Mouse (Mus musculus): ENCODE measurements around the gene Spats2. TPM values are rescaled to one million over a fixed set of nuclear protein-coding genes. Genes with fewer than 3 reads are reported as not detected.

Spats2 gene
- polyA plus RNA-seq, 1 experiment from 2014 or later, result 59.5 TPM

DNA sequence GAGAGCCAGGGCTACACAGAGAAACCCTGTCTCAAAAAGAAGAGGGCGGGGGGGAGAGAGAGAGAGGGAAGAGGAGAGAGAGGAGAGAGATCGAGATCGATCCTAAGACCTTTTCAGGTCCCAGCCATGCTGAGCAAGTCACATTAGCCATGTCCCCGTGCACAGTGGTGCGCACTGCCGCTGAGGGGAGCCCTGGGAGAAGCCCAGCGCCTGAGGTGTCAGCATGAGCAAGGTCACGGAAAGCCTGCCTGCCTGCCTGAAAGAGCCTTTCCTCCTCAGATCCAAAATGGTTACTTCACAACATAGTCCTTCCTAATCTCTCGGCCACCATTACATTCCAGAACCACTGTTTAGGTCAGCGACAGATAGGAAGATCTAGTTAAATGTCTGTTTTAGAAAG, 68.6 kb downstream of the Spats2 start:
- Histone ChIP-seq H3K9ac (ENCODE audit: low read depth, low read length) (no peak overlapping the region), H3K4me3 (ENCODE audit: low read depth, low read length) (no peak overlapping the region), H3K4me1 (replicated peaks; ENCODE audit: control insufficient read depth, insufficient read depth, low read length) (no peaks in the 10 kb centered on the region), H3K27me3 (ENCODE audit: control insufficient read depth, insufficient read depth, low read length) (no peaks in the 10 kb centered on the region), H3K4me2 (replicated peaks; ENCODE audit: low read depth, low read length) (no peak overlapping the region), H3K27ac (ENCODE audit: low read depth, low read length) (no peak overlapping the region), H3K36me3 (ENCODE audit: control insufficient read depth, insufficient read depth, low read length) (0 out of 2 replicates have a peak, but pooled peaks cover 2% of the 10 kb centered on the region), H3K9me3 (ENCODE audit: control insufficient read depth, low read length) (no peaks in the 10 kb centered on the region)
- DNase-seq (ENCODE audit: low spot score) (no peak), ATAC-seq (ENCODE audit: low FRiP score) (no peak)
- 72% methylated on average over 10 of the region's 10 CpGs for WGBS

GRCm38 (mm10) chr15:99195043-99195442, 69.3 kb downstream of the Spats2 start:
- H3K4me3 ChIP-seq (ENCODE audit: low read depth, low read length), result no peak overlapping the region
- DNase-seq (ENCODE audit: low spot score) (peak; percentile 46), ATAC-seq (ENCODE audit: low FRiP score) (no peak)
- no peaks in the 10 kb centered on the region for H3K36me3 ChIP-seq (ENCODE audit: control insufficient read depth, insufficient read depth, low read length)
- no peak overlapping the region for H3K9ac ChIP-seq (ENCODE audit: low read depth, low read length)
- H3K9me3 ChIP-seq (ENCODE audit: control insufficient read depth, low read length), result no peaks in the 10 kb centered on the region
- no peaks in the 10 kb centered on the region for H3K4me1 ChIP-seq (replicated peaks; ENCODE audit: control insufficient read depth, insufficient read depth, low read length)
- H3K27ac ChIP-seq (ENCODE audit: low read depth, low read length), result no peak overlapping the region
- no peaks in the 10 kb centered on the region for H3K27me3 ChIP-seq (ENCODE audit: control insufficient read depth, insufficient read depth, low read length)
- WGBS, result 57% methylated on average over 6 of the region's 6 CpGs
- H3K4me2 ChIP-seq (replicated peaks; ENCODE audit: low read depth, low read length), result no peak overlapping the region

GRCm38 (mm10) chr15:99198761-99199160, 73.0 kb downstream of the Spats2 start:
- Histone ChIP-seq H3K9me3 (ENCODE audit: control insufficient read depth, low read length) (no peaks in the 10 kb centered on the region), H3K4me1 (replicated peaks; ENCODE audit: control insufficient read depth, insufficient read depth, low read length) (no peaks in the 10 kb centered on the region), H3K4me2 (replicated peaks; ENCODE audit: low read depth, low read length) (no peak overlapping the region), H3K9ac (ENCODE audit: low read depth, low read length) (no peak overlapping the region), H3K27me3 (ENCODE audit: control insufficient read depth, insufficient read depth, low read length) (no peaks in the 10 kb centered on the region), H3K27ac (ENCODE audit: low read depth, low read length) (no peak overlapping the region), H3K4me3 (ENCODE audit: low read depth, low read length) (no peak overlapping the region), H3K36me3 (ENCODE audit: control insufficient read depth, insufficient read depth, low read length) (no peaks in the 10 kb centered on the region)
- ATAC-seq (ENCODE audit: low FRiP score), result no peak
- peak; percentile 40 for DNase-seq (ENCODE audit: low spot score)

GRCm38 (mm10) chr15:99205959-99206358, 80.2 kb downstream of the Spats2 start:
- no peak for DNase-seq (ENCODE audit: low spot score)
- no peak overlapping the region for H3K27ac ChIP-seq (ENCODE audit: low read depth, low read length)
- 0 out of 2 replicates have a peak, but pooled peaks cover 3% of the 10 kb centered on the region for H3K36me3 ChIP-seq (ENCODE audit: control insufficient read depth, insufficient read depth, low read length)
- H3K9me3 ChIP-seq (ENCODE audit: control insufficient read depth, low read length), result no peaks in the 10 kb centered on the region
- no peaks in the 10 kb centered on the region for H3K4me1 ChIP-seq (replicated peaks; ENCODE audit: control insufficient read depth, insufficient read depth, low read length)
- H3K4me3 ChIP-seq (ENCODE audit: low read depth, low read length), result no peak overlapping the region
- 69% methylated on average over 8 of the region's 8 CpGs for WGBS
- no peak overlapping the region for H3K4me2 ChIP-seq (replicated peaks; ENCODE audit: low read depth, low read length)
- H3K9ac ChIP-seq (ENCODE audit: low read depth, low read length), result no peak overlapping the region
- no peaks in the 10 kb centered on the region for H3K27me3 ChIP-seq (ENCODE audit: control insufficient read depth, insufficient read depth, low read length)
- no peak for ATAC-seq (ENCODE audit: low FRiP score)

DNA sequence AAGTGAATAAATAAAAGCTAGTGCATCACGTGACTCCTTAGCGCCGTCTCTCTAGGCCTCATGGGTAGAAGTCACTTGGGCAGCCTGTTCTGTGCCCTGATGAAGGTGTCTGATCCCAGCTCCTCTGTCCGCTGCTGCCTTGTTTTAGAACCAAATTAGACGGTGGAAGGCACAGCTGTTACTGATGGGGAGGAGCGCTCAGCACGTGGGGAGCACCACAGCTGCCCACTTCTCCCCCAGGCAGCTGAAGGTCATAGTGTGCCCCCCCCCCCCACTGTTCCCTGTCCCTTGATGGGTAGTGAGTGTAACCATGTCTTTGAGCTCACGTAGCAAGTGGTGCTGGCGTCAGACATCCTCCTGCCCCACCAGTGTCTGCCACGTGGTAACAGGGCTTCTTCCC, 87.5 kb downstream of the Spats2 start:
- no peak overlapping the region for H3K4me2 ChIP-seq (replicated peaks; ENCODE audit: low read depth, low read length)
- H3K4me3 ChIP-seq (ENCODE audit: low read depth, low read length), result no peak overlapping the region
- H3K36me3 ChIP-seq (ENCODE audit: control insufficient read depth, insufficient read depth, low read length), result peaks cover 5% of the 10 kb centered on the region; the same call in 1 of the 2 replicates
- ATAC-seq (ENCODE audit: low FRiP score) (no peak), DNase-seq (ENCODE audit: low spot score) (no peak)
- H3K27ac ChIP-seq (ENCODE audit: low read depth, low read length), result no peak overlapping the region
- H3K4me1 ChIP-seq (replicated peaks; ENCODE audit: control insufficient read depth, insufficient read depth, low read length), result no peaks in the 10 kb centered on the region
- no peaks in the 10 kb centered on the region for H3K27me3 ChIP-seq (ENCODE audit: control insufficient read depth, insufficient read depth, low read length)
- WGBS, result 86% methylated on average over 10 of the region's 10 CpGs
- no peaks in the 10 kb centered on the region for H3K9me3 ChIP-seq (ENCODE audit: control insufficient read depth, low read length)
- H3K9ac ChIP-seq (ENCODE audit: low read depth, low read length), result no peak overlapping the region

DNA sequence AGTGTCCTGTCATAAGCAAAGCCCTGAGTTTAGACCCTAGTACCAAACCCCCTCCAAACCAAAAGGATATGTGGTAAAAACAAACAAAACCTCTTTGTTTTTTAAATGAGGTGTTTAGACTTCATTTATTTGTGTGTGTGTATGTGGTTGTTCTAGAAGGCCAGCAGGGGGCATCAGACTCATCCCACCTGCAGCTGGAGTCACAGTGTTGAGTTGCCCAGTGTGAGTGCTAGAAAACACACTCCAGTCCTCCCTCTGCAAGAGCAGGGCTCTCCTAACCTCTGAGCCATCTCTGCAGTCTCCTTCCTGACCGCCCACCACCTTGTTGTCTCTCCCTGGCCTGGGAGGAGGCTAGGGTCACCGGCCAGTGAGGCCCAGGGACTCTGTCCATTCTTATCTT, 89.2 kb downstream of the Spats2 start:
- peak; percentile 35 for DNase-seq (ENCODE audit: low spot score)
- H3K36me3 ChIP-seq (ENCODE audit: control insufficient read depth, insufficient read depth, low read length), result peaks cover 2% of the 10 kb centered on the region; the same call in 1 of the 2 replicates

GRCm38 (mm10) chr15:99215741-99216463, 90.2 kb downstream of the Spats2 start:
- WGBS, result 82% methylated on average over 11 of the region's 11 CpGs
- Histone ChIP-seq H3K9ac (ENCODE audit: low read depth, low read length) (no peak overlapping the region), H3K4me1 (replicated peaks; ENCODE audit: control insufficient read depth, insufficient read depth, low read length) (no peaks in the 10 kb centered on the region), H3K4me3 (ENCODE audit: low read depth, low read length) (no peak overlapping the region), H3K27ac (ENCODE audit: low read depth, low read length) (no peak overlapping the region), H3K36me3 (ENCODE audit: control insufficient read depth, insufficient read depth, low read length) (peaks cover 2% of the 10 kb centered on the region; the same call in 1 of the 2 replicates), H3K4me2 (replicated peaks; ENCODE audit: low read depth, low read length) (no peak overlapping the region), H3K27me3 (ENCODE audit: control insufficient read depth, insufficient read depth, low read length) (peaks cover 6% of the 10 kb centered on the region; the same call in 1 of the 2 replicates), H3K9me3 (ENCODE audit: control insufficient read depth, low read length) (no peaks in the 10 kb centered on the region)
- no peak for ATAC-seq (ENCODE audit: low FRiP score)
- no peak for DNase-seq (ENCODE audit: low spot score)

More for the DNA sequence above, 89.2 kb downstream of the Spats2 start:
- no peak for ATAC-seq (ENCODE audit: low FRiP score)
- Histone ChIP-seq H3K4me3 (ENCODE audit: low read depth, low read length) (no peak overlapping the region), H3K4me2 (replicated peaks; ENCODE audit: low read depth, low read length) (no peak overlapping the region), H3K9me3 (ENCODE audit: control insufficient read depth, low read length) (no peaks in the 10 kb centered on the region), H3K27ac (ENCODE audit: low read depth, low read length) (no peak overlapping the region), H3K9ac (ENCODE audit: low read depth, low read length) (no peak overlapping the region), H3K27me3 (ENCODE audit: control insufficient read depth, insufficient read depth, low read length) (peaks cover 4% of the 10 kb centered on the region; the same call in 1 of the 2 replicates), H3K4me1 (replicated peaks; ENCODE audit: control insufficient read depth, insufficient read depth, low read length) (no peaks in the 10 kb centered on the region)
- 84% methylated on average over 2 of the region's 2 CpGs for WGBS

DNA sequence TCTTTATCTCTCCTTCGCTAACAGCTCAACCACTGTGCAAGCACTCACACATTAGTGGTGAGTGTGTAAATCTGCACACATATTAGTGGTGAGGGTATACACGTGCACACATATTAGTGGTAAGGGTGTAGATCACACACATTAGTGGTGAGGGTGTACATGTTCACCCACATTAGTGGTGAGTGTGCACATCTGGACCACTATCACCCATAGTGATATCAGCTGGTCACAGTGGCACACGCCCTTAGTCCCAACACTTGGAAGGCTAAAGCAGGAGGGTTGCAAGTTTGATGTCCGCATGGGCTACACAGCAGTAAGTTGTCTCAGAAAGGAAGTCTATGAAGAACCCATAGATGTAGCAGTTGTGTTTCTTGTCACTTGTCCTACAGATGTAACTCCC, 91.9 kb downstream of the Spats2 start:
- Histone ChIP-seq H3K27ac (ENCODE audit: low read depth, low read length) (no peak overlapping the region), H3K4me2 (replicated peaks; ENCODE audit: low read depth, low read length) (no peak overlapping the region), H3K27me3 (ENCODE audit: control insufficient read depth, insufficient read depth, low read length) (peaks cover 19% of the 10 kb centered on the region), H3K4me3 (ENCODE audit: low read depth, low read length) (no peak overlapping the region), H3K4me1 (replicated peaks; ENCODE audit: control insufficient read depth, insufficient read depth, low read length) (0 out of 2 replicates have a peak, but pooled peaks cover 2% of the 10 kb centered on the region), H3K9me3 (ENCODE audit: control insufficient read depth, low read length) (no peaks in the 10 kb centered on the region), H3K36me3 (ENCODE audit: control insufficient read depth, insufficient read depth, low read length) (no peaks in the 10 kb centered on the region; the same call in 1 of the 2 replicates), H3K9ac (ENCODE audit: low read depth, low read length) (no peak overlapping the region)
- no peak for ATAC-seq (ENCODE audit: low FRiP score)
- 94% methylated on average over 4 of the region's 4 CpGs for WGBS
- no peak for DNase-seq (ENCODE audit: low spot score)

DNA sequence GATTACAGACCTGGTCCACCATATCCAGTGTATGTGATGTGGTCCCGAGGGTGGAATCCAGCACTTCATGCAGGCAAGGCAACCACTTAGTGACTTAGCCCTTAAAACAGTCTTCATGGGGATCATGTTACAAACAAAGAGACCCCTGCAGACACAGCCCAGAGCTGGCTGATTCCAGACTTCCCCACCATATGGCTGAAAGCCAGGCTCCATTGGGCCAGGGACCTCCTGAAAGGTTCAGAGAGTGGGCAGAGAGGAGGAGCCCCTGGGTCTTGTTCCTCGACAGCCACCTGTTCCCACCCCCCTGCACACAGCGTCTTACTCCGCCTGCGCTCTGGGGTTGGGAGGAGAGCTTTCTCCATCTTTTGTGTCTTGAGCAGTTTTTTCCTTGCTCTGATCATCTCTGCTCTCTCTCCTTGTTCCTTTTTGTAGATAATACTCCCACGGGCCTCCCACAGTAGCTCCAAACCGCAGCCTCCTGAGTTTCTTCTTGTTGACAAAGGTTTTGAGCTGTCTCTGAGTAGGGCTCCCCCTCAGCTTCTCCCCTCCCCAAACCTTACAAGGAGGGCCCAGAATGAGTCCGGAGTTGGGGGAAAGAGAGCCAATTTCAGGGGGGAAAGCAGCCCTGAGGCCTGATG, 95.7 kb downstream of the Spats2 start:
- Histone ChIP-seq H3K36me3 (ENCODE audit: control insufficient read depth, insufficient read depth, low read length) (no peaks in the 10 kb centered on the region), H3K27me3 (ENCODE audit: control insufficient read depth, insufficient read depth, low read length) (peaks cover 55% of the 10 kb centered on the region), H3K9me3 (ENCODE audit: control insufficient read depth, low read length) (no peaks in the 10 kb centered on the region), H3K4me2 (replicated peaks; ENCODE audit: low read depth, low read length) (no peak overlapping the region), H3K4me1 (replicated peaks; ENCODE audit: control insufficient read depth, insufficient read depth, low read length) (peaks cover 19% of the 10 kb centered on the region), H3K9ac (ENCODE audit: low read depth, low read length) (no peak overlapping the region), H3K4me3 (ENCODE audit: low read depth, low read length) (no peak overlapping the region), H3K27ac (ENCODE audit: low read depth, low read length) (no peak overlapping the region)
- ATAC-seq (ENCODE audit: low FRiP score) (no peak), DNase-seq (ENCODE audit: low spot score) (peak; percentile 45)
- 7% methylated on average over 8 of the region's 8 CpGs for WGBS

Measured in hindbrain, embryonic 11.5 days (tissue).